ENCODE assay signal across 8 mouse cellular contexts in genomic region chr4:57300469-57301409, GRCm38 (mm10). TPM values are rescaled to one million over a fixed set of nuclear protein-coding genes. Genes with fewer than 3 reads are reported as not detected.
DNase-seq lines count a peak whose midpoint lies in the region; ATAC-seq and TF ChIP-seq lines count a peak whose summit lies in the region.

No protein-coding gene starts in this region.

- no peak overlapping the region for H3K27ac ChIP-seq in forebrain, embryonic 13.5 days
- H3K27ac ChIP-seq in intestine, postnatal 0 days (ENCODE audit: low read depth, low read length), result peak overlapping the region; percentile 84
- H3K27ac ChIP-seq in liver, postnatal 0 days (ENCODE audit: low read depth), result peak overlapping the region; percentile 85
- H3K27ac ChIP-seq in neural tube, embryonic 14.5 days (ENCODE audit: low read depth, low read length), result no peak overlapping the region

- intact Hi-C loops in heart, postnatal 36 days (cut with DNase I), result loop anchor here (2.0 kb wide), 1 partner anchor 22 kb away; no protein-coding TSS in a partner anchor

- H3K9ac ChIP-seq in forebrain, embryonic 13.5 days, result peak overlapping the region; percentile 75
- H3K9ac ChIP-seq in intestine, postnatal 0 days (ENCODE audit: low read depth, low read length), result peak overlapping the region; percentile 75
- peak overlapping the region; percentile 62 for H3K9ac ChIP-seq in liver, postnatal 0 days (replicated peaks)
- H3K9ac ChIP-seq in neural tube, embryonic 14.5 days (replicated peaks; ENCODE audit: low read depth, low read length), result peak overlapping the region; percentile 74

- H3K9me3 ChIP-seq in forebrain, embryonic 13.5 days (replicated peaks), result no peaks in the 10 kb centered on the region
- H3K9me3 ChIP-seq in intestine, postnatal 0 days (ENCODE audit: control insufficient read depth), result no peaks in the 10 kb centered on the region
- H3K9me3 ChIP-seq in liver, postnatal 0 days (ENCODE audit: low read length), result no peaks in the 10 kb centered on the region
- no peaks in the 10 kb centered on the region for H3K9me3 ChIP-seq in neural tube, embryonic 14.5 days (ENCODE audit: control insufficient read depth, low read length)

- H3K4me3 ChIP-seq in forebrain, embryonic 13.5 days, result peak overlapping the region; percentile 71
- H3K4me3 ChIP-seq in intestine, postnatal 0 days (ENCODE audit: low read depth, low read length), result peak overlapping the region; percentile 83
- H3K4me3 ChIP-seq in liver, postnatal 0 days (ENCODE audit: low read depth, low read length), result peak overlapping the region; percentile 60
- peak overlapping the region; percentile 74 for H3K4me3 ChIP-seq in neural tube, embryonic 14.5 days (ENCODE audit: low read depth, low read length)

- peak; percentile 5; the same call in 1 of the 2 replicates for ATAC-seq in forebrain, embryonic 13.5 days
- peak; percentile 67 for ATAC-seq in intestine, postnatal 0 days
- peak; percentile 50; the same call in 1 of the 2 replicates for ATAC-seq in liver, postnatal 0 days
- ATAC-seq in neural tube, embryonic 14.5 days (ENCODE audit: low read depth), result no peak

- no peak for TF ChIP-seq EP300 in liver, postnatal 0 days (IDR thresholded peaks at IDR 0.05; ENCODE audit: low read depth)

- DNase-seq in heart, adult 18-20 months, result peak; percentile 27 to 75
- DNase-seq in heart, postnatal 36 days, result no peak
- peak; percentile 70 for DNase-seq in ZHBTc4 (ENCODE audit: low read depth, low spot score)
- peak; percentile 57 for DNase-seq in liver, postnatal 0 days
- DNase-seq in spleen, adult 18-20 months, result no peak

- H3K27me3 ChIP-seq in forebrain, embryonic 13.5 days, result peaks cover 38% of the 10 kb centered on the region
- H3K27me3 ChIP-seq in intestine, postnatal 0 days (replicated peaks; ENCODE audit: control insufficient read depth, insufficient read depth, low read length), result no peaks in the 10 kb centered on the region
- H3K27me3 ChIP-seq in liver, postnatal 0 days (ENCODE audit: insufficient read depth, low read length), result peaks cover 17% of the 10 kb centered on the region
- peaks cover 3% of the 10 kb centered on the region; the same call in 1 of the 2 replicates for H3K27me3 ChIP-seq in neural tube, embryonic 14.5 days (ENCODE audit: control insufficient read depth, insufficient read depth, low read length)

- peak; percentile 68 for TF ChIP-seq CTCF in intestine, postnatal 0 days (IDR thresholded peaks at IDR 0.05; ENCODE audit: low read depth)
- TF ChIP-seq CTCF in liver, postnatal 0 days (IDR thresholded peaks at IDR 0.05; ENCODE audit: low read depth), result peak; percentile 38; the same call in 1 of the 2 replicates

- H3K36me3 ChIP-seq in forebrain, embryonic 13.5 days (ENCODE audit: poor library complexity, severe bottlenecking), result no peaks in the 10 kb centered on the region
- H3K36me3 ChIP-seq in intestine, postnatal 0 days (ENCODE audit: control insufficient read depth, insufficient read depth), result no peaks in the 10 kb centered on the region
- no peaks in the 10 kb centered on the region for H3K36me3 ChIP-seq in liver, postnatal 0 days (replicated peaks; ENCODE audit: insufficient read depth, low read length)
- H3K36me3 ChIP-seq in neural tube, embryonic 14.5 days (ENCODE audit: control insufficient read depth, insufficient read depth, low read length), result no peaks in the 10 kb centered on the region

- H3K4me2 ChIP-seq in forebrain, embryonic 13.5 days, result peak overlapping the region; percentile 97
- peak overlapping the region; percentile 97 for H3K4me2 ChIP-seq in intestine, postnatal 0 days (replicated peaks; ENCODE audit: low read depth)
- H3K4me2 ChIP-seq in liver, postnatal 0 days (ENCODE audit: low read depth, low read length), result peak overlapping the region; percentile 74
- H3K4me2 ChIP-seq in neural tube, embryonic 14.5 days (ENCODE audit: low read depth, low read length), result peak overlapping the region; percentile 87

- peaks cover 32% of the 10 kb centered on the region for H3K4me1 ChIP-seq in forebrain, embryonic 13.5 days
- H3K4me1 ChIP-seq in intestine, postnatal 0 days (replicated peaks; ENCODE audit: control insufficient read depth, insufficient read depth, low read length), result peaks cover 7% of the 10 kb centered on the region
- H3K4me1 ChIP-seq in liver, postnatal 0 days (ENCODE audit: insufficient read depth), result peaks cover 13% of the 10 kb centered on the region; the same call in 1 of the 2 replicates
- peaks cover 7% of the 10 kb centered on the region for H3K4me1 ChIP-seq in neural tube, embryonic 14.5 days (ENCODE audit: control insufficient read depth, insufficient read depth, low read length)

- under 1% methylated on average over 37 of the region's 37 CpGs for WGBS in forebrain, embryonic 13.5 days
- WGBS in intestine, postnatal 0 days, result under 1% methylated on average over 36 of the region's 37 CpGs
- under 1% methylated on average over 37 of the region's 37 CpGs for WGBS in liver, postnatal 0 days (ENCODE audit: insufficient replicate concordance)
- WGBS in neural tube, embryonic 14.5 days, result under 1% methylated on average over 37 of the region's 37 CpGs

RNA-seq across cellular contexts. Expression of gene Ptpn3, which starts 0.9 kb away (rescaled TPM):
- 10 to 100 TPM; 34.5 to 41.4 TPM for total RNA-seq in heart, adult 18-20 months (2021)
- 10 to 100 TPM; 38.6 to 47.2 TPM for total RNA-seq in heart, postnatal 36 days (2021)
- 0.63 and 1.1 TPM in 2 replicates for polyA plus RNA-seq in forebrain, embryonic 13.5 days (2015; fragmentation: Nextera tagmentation; extraction: Ambion mirVana)
- polyA plus RNA-seq in intestine, postnatal 0 days (2015; fragmentation: Nextera tagmentation; extraction: Ambion mirVana), result 8.6 and 10.7 TPM in 2 replicates
- polyA plus RNA-seq in liver, postnatal 0 days (2015; fragmentation: Nextera tagmentation; extraction: Ambion mirVana), result 2.5 and 3.0 TPM in 2 replicates
- polyA plus RNA-seq in neural tube, embryonic 14.5 days (2014; fragmentation: Nextera tagmentation; extraction: Ambion mirVana), result 6.3 and 7.6 TPM in 2 replicates

Comparison
In these comparisons a context has a peak if more than half of its experiments do, and no peak if none do; other contexts are left out.
1. DNase-seq: peak in heart, adult 18-20 months (2 of 2), ZHBTc4 (single experiment) and liver, postnatal 0 days (single experiment); none in heart, postnatal 36 days (0 of 2) and spleen, adult 18-20 months (0 of 2).
2. H3K27ac ChIP-seq: peak in intestine, postnatal 0 days (single experiment) and liver, postnatal 0 days (single experiment); none in forebrain, embryonic 13.5 days (single experiment) and neural tube, embryonic 14.5 days (single experiment).
3. Peak in every context shown above with its lines, with median percentiles within 50 percentile points of each other: H3K4me2 ChIP-seq, H3K4me3 ChIP-seq and H3K9ac ChIP-seq.